Mouse (Mus musculus) limb, embryonic 13.5 days (tissue): ENCODE data around the gene Ddx43. TPM values are rescaled to one million over a fixed set of nuclear protein-coding genes. Genes with fewer than 3 reads are reported as not detected.
A peak's percentile ranks its signal among the peaks of the same experiment; 100 is the strongest.

Experiments
- ATAC-seq: fragments of 200-750 bp; cut with Nextera tagmentation; 2 replicates; pipeline ENCODE4 v1.8.0; 2017; ENCODE audit warnings: low read depth, moderate number of reproducible peaks, moderate TSS enrichment; ENCODE audit not compliant: low FRiP score
- H3K27ac ChIP-seq: fragments of 300-500 bp; sonication (generic); 2 replicates; pipeline ENCODE4 v1.5.1; 2015; ENCODE audit warnings: inconsistent platforms, mild to moderate bottlenecking, moderate library complexity
- H3K27me3 ChIP-seq: fragments of 300-500 bp; sonication (generic); 2 replicates; pipeline ENCODE4 v1.6.1; 2015; ENCODE audit warnings: mild to moderate bottlenecking, inconsistent platforms
- H3K36me3 ChIP-seq: fragments of 300-500 bp; sonication (generic); 2 replicates; pipeline ENCODE4 v1.6.1; 2015; ENCODE audit warnings: inconsistent platforms, mild to moderate bottlenecking, moderate library complexity
- H3K4me1 ChIP-seq: fragments of 300-500 bp; sonication (generic); 2 replicates; pipeline ENCODE4 v1.6.1; 2015; ENCODE audit warnings: inconsistent platforms
- H3K4me2 ChIP-seq: fragments of 300-500 bp; sonication (generic); replicated peaks from 2 replicates; pipeline ENCODE4 v1.6.1; 2015; ENCODE audit warnings: inconsistent platforms, mild to moderate bottlenecking, moderate library complexity
- H3K4me3 ChIP-seq: fragments of 300-500 bp; sonication (generic); 2 replicates; pipeline ENCODE4 v1.5.1; 2015; ENCODE audit warnings: moderate library complexity, mild to moderate bottlenecking, inconsistent platforms
- H3K9ac ChIP-seq: fragments of 300-500 bp; sonication (generic); 2 replicates; pipeline ENCODE4 v1.6.1; 2015; ENCODE audit warnings: mild to moderate bottlenecking, inconsistent platforms
- H3K9me3 ChIP-seq: fragments of 300-500 bp; sonication (generic); 2 replicates; pipeline ENCODE4 v1.6.1; 2016; ENCODE audit warnings: inconsistent platforms
- WGBS: fragments of 180-500 bp; shearing (Covaris S2); methylation state at CpG from one replicate; pipeline ENCODE4 v1.1.7; 2015; 5-methylcytosine and 5-hydroxymethylcytosine counted together
- polyA plus RNA-seq: library from polyadenylated mRNA; unstranded; fragments of >200 nt; fragmentation: Nextera tagmentation; extraction: Ambion mirVana; gene quantifications from 2 replicates; pipeline ENCODE4 v1.2.1, GENCODE M21; 2015

The Ddx43 gene
- polyA plus RNA-seq, 1 experiment from 2014 or later: 0.46 TPM

DNA sequence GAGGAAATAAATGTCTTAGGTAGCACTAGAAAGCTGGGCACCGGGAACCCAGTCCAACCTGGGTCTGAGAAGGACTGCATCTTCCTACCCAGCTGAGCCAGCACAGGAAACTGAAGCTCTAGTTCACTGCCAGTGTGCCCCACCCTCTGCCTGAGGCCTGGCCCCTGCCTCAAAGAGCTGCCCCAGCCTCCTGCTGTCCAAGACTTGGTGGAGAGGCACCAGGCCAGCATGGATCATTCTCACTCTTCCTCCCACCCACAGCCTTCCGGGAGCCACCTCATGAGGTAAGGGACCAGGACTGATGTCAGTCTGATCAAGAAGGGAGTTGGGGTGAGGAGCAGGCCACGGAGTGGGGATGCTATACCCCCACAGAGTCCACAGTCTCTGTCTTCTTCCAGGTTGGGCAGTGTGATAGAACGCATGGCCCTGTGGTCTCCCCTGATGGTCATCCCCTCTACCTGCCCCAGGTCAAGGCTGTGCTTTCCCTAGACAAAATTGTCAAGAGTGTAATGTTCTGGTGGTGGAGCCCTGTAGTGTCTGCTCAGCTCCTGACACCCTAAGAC is 33.4 kb downstream of the Ddx43 start:
- H3K4me1 ChIP-seq: no peaks in the 10 kb centered on the region
- no peak for ATAC-seq
- no peak overlapping the region for H3K4me2 ChIP-seq
- H3K4me3 ChIP-seq: no peak overlapping the region
- 82% methylated on average over 4 of the region's 4 CpGs for WGBS
- no peaks in the 10 kb centered on the region for H3K36me3 ChIP-seq
- H3K27me3 ChIP-seq: no peaks in the 10 kb centered on the region
- H3K27ac ChIP-seq: no peak overlapping the region
- no peaks in the 10 kb centered on the region for H3K9me3 ChIP-seq
- H3K9ac ChIP-seq: no peak overlapping the region

DNA sequence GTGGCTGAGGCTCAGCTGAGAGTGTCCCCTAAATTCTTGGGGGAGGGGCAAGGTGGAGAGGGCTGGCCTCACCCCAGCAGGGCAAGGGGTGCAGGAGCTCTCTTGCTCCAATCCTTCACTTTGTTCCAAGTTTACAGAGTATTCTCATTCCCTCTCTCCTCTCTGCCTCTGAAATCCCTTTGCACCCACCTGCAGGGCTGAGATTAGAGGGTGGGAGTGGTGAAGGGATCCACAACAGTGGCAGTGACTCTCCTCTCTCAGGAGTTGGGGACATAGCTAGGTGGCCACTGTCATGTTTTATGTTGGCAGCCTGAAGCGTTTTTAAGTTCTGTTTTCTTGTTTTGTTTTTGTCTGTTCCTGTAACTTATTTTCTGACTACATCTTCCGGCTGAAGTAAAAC is 34.0 kb downstream of the Ddx43 start:
- H3K36me3 ChIP-seq: no peaks in the 10 kb centered on the region
- H3K9ac ChIP-seq: no peak overlapping the region
- no peak overlapping the region for H3K4me2 ChIP-seq
- no peaks in the 10 kb centered on the region for H3K4me1 ChIP-seq
- no peak overlapping the region for H3K27ac ChIP-seq
- no peak for ATAC-seq
- H3K9me3 ChIP-seq: no peaks in the 10 kb centered on the region
- 60% methylated on average over 2 of the region's 2 CpGs for WGBS
- no peak overlapping the region for H3K4me3 ChIP-seq
- H3K27me3 ChIP-seq: no peaks in the 10 kb centered on the region

DNA sequence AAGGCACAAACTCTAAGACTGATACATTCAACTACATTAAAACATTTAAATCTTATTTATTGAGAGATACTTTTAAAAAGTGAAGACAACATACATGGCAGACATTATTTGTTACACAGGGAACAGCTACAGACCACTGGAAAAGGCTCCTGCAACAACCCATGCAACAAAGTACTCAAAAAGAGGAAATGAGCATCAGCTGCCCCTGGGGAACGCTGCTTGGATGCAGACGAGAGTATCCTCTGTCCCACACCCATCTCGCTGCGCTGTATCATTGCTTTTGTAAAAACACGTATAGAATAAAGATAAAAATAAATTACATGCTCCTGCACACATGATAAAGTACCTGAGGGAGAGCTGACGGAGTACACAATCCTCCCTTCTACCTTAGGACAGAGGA is 34.9 kb downstream of the Ddx43 start:
- Histone ChIP-seq H3K9me3 (no peaks in the 10 kb centered on the region), H3K9ac (no peak overlapping the region), H3K27ac (no peak overlapping the region), H3K4me2 (no peak overlapping the region), H3K4me3 (no peak overlapping the region), H3K4me1 (no peaks in the 10 kb centered on the region), H3K36me3 (no peaks in the 10 kb centered on the region), H3K27me3 (no peaks in the 10 kb centered on the region)
- WGBS: 72% methylated on average over 6 of the region's 6 CpGs
- ATAC-seq: no peak

DNA sequence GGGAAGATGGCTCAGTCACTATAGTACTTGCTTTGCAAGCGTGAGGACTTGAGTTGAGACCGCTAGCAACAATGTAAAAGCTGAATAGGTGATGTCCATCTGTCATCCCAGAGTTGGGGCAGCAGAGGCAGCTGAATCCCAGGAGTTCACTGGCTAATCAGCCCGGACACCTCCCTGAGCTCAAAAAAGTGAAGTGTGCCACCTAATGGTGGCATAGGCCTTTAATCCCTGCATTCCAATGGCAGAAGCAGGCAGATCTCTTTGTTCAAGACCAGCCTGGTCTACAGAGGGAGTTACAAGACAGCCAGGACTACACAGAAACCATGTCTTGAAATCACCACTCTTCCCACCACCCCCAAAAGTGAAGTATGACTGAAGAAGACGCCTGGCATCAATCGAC is 36.9 kb downstream of the Ddx43 start:
- Histone ChIP-seq H3K4me2 (no peak overlapping the region), H3K9ac (no peak overlapping the region), H3K27me3 (no peaks in the 10 kb centered on the region), H3K4me1 (no peaks in the 10 kb centered on the region), H3K27ac (no peak overlapping the region), H3K36me3 (no peaks in the 10 kb centered on the region), H3K9me3 (no peaks in the 10 kb centered on the region), H3K4me3 (no peak overlapping the region)
- 85% methylated on average over 5 of the region's 5 CpGs for WGBS
- no peak for ATAC-seq

DNA sequence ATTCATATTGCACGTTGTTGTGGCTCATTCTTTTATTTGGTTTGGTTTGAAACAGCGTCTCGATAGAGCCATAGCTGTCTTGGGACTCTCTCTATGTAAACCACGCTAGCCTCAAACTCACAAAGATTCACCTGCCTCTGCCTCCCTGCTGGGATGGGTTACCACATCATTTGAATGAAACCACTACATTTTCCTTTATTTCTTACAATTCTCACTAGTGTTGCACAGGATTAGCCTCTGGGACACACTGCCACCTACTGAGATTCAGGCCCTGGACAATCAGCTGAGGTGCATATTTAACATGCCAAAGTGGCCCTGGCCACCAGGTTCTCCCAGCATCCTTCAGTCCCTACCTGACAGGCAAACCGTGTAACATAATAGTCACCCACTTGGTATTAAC is 43.8 kb downstream of the Ddx43 start:
- Histone ChIP-seq H3K36me3 (no peaks in the 10 kb centered on the region), H3K4me3 (no peak overlapping the region), H3K4me1 (peaks cover 7% of the 10 kb centered on the region; the same call in 1 of the 2 replicates), H3K9ac (no peak overlapping the region), H3K4me2 (no peak overlapping the region), H3K9me3 (no peaks in the 10 kb centered on the region), H3K27me3 (peaks cover 56% of the 10 kb centered on the region), H3K27ac (no peak overlapping the region)
- no peak for ATAC-seq
- WGBS: 63% methylated on average over 5 of the region's 5 CpGs

DNA sequence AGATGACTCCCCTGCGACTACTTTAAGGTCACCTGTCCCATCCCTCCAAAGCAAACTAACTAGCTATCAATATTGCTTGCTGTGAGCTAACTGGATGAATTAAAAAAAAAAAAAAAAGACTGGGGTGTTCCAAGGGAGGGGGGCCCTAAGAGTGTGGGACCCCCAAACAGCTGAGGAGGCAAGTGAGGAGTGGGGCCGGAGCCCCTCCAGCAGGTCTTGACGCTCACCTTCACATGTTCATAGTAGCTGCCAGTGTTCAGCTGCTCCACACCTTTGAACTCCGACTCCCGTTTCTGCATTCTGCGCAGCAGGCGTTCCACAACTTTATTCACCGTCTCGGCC is 46.6 kb downstream of the Ddx43 start:
- 7% methylated on average over 9 of the region's 9 CpGs for WGBS
- H3K36me3 ChIP-seq: no peaks in the 10 kb centered on the region
- peaks cover 78% of the 10 kb centered on the region for H3K27me3 ChIP-seq
- peak overlapping the region; percentile 75 for H3K9ac ChIP-seq
- peaks cover 7% of the 10 kb centered on the region; the same call in 1 of the 2 replicates for H3K4me1 ChIP-seq
- H3K27ac ChIP-seq: no peak overlapping the region
- no peaks in the 10 kb centered on the region for H3K9me3 ChIP-seq
- peak overlapping the region; percentile 55 for H3K4me3 ChIP-seq
- peak; percentile 50; the same call in 1 of the 2 replicates for ATAC-seq
- H3K4me2 ChIP-seq: peak overlapping the region; percentile 88

DNA sequence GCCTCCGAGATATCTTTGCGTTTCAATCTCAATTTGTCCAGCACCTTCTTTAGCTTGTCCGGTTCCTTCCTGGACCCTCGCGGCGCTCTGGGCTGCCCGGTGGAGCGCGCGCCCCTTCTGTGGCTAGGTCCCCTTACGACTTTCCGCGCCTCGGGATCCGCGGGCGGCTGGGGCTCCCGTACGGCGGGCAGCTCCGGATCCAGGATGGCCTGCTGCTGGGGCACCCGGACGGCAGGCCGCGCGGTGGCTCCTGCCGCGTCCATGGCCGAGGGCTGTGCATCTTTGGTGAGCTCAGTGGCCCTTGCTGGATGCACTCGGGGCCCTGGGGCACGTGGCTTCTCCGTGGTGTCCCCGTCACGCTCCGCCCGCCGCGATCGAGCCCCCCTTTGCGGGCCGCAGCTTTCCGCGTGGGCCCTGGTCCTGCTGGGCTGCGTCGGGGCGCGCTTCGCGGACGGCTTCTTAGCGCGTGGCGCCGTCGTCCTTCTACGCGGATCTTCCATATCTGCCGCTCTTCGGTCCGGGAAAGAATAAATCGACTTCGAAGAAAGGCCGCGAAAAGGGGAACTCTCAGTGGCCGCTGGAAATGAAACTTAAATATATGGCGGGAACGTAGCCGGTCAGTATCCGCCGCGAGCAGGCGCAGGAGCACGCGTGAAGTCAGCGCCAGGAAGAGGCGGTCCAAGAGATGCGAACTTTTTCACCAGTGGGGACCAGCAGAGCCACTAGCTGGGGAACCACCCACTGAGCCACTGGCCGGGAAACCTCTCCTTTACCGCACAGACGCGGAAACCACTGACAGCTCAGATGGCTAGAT is 47.2 kb downstream of the Ddx43 start, which contains the start of gene Cgas:
Gene Cgas, minus strand, starts transcription at position 659 of the 814 bp plus-strand sequence.
- Histone ChIP-seq H3K9ac (peak within 1 kb of the TSS; percentile 75), H3K27me3 (peaks cover 78% of the 10 kb centered on the region), H3K4me3 (peak within 1 kb of the TSS; percentile 55), H3K4me1 (peaks cover 7% of the 10 kb centered on the region; the same call in 1 of the 2 replicates), H3K4me2 (peak within 1 kb of the TSS; percentile 88), H3K9me3 (no peaks in the 10 kb centered on the region), H3K27ac (no peak within 1 kb of the TSS), H3K36me3 (no peaks in the 10 kb centered on the region)
- WGBS: under 1% methylated on average over 81 of the region's 81 CpGs
- peak; percentile 68 for ATAC-seq

DNA sequence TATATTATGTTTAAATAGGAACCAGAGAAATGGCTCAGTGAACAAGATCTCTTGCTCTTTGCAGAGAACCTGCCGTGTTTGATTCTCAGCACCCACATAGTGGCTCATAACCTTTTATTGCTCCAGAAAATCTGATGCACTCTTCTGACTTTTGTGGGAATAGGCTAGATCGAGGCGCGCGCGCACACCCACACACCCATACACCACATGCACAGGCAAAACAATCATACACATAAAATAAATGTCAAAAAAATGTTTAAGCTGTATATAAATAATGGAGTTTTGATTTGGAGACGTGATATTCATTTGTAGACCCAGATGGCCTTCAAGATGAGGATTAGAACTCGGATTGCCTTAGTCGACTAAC is 52.0 kb downstream of the Ddx43 start:
- Histone ChIP-seq H3K36me3 (peaks cover 18% of the 10 kb centered on the region), H3K27ac (no peak overlapping the region), H3K9me3 (no peaks in the 10 kb centered on the region), H3K27me3 (peaks cover 40% of the 10 kb centered on the region), H3K4me3 (peak overlapping the region; percentile 94), H3K9ac (peak overlapping the region; percentile 91), H3K4me1 (peaks cover 12% of the 10 kb centered on the region), H3K4me2 (peak overlapping the region; percentile 74)
- WGBS: 33% methylated on average over 9 of the region's 9 CpGs
- ATAC-seq: peak; percentile 13; the same call in 1 of the 2 replicates

DNA sequence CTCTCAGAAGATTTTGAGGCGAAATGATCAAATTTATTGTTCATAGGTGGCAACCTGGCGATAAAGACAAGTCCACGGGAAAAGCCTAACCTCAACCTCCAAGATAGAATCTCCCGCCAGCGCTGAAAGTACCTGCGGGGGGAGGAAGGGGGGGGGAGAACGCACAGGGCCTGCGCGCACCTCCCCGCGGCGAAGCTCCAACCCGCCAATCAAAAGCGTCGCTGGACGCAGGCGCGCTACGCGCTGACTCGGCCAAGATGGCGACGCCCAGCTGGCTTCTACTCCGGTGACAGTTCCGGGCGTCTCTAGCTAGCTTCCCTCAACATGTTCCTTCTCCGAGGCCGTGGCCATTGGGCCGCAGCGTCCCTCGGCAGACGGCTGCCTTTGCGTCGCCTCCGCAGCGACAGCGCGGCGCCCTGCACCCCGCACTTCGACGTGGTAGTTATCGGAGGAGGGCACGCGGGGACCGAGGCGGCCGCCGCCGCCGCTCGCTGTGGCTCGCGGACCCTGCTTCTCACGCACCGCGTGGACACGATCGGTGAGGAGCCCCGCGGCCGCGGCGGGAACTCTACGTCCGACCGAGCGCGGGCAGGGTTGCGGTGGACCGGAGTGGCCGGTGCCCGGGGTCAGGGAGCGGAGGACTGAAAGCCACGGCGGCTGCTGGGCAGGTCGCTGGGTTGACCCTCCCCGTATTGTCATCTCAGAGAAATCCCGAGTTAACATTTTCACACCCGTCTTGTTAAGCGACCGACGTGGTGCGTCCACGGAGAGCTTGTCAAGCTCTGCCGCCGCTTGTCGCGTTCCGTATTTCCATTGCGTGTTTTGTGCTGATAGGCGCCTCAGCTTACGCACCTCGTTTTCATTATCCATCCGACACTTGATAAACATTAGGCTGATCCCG is 52.6 kb downstream of the Ddx43 start, which contains the start of the genes Mto1 and Gm17324:
Gene Mto1, plus strand, starts transcription at position 236 of the 901 bp plus-strand sequence.
Gene Gm17324, minus strand, starts transcription at position 814 of the 901 bp plus-strand sequence.
- peak; percentile 94 for ATAC-seq
- WGBS: under 1% methylated on average over 96 of the region's 96 CpGs
- peaks cover 34% of the 10 kb centered on the region for H3K27me3 ChIP-seq

DNA sequence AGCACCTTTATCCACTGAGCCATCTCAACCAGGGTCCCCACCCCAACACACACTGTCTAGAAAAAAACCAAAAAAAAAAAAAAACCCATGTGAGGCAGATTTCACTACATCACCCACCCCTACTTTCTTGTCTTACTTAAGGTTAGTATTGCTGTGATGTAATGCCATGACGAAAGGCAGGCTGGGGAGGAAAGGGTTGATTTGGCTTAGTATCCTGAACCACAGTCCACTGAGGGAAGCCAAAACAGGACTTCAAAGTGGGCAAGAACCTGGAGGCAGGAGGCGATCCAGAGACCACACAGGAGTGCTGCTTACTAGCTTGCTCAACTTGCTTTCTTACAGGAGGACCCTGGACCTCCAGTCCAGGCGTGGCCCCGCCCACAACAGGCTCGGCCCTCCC is 54.8 kb downstream of the Ddx43 start:
- Histone ChIP-seq H3K4me1 (peaks cover 10% of the 10 kb centered on the region), H3K9ac (no peak overlapping the region), H3K36me3 (peaks cover 44% of the 10 kb centered on the region), H3K27ac (no peak overlapping the region), H3K4me3 (no peak overlapping the region), H3K27me3 (peaks cover 13% of the 10 kb centered on the region), H3K4me2 (no peak overlapping the region), H3K9me3 (no peaks in the 10 kb centered on the region)
- 78% methylated on average over 5 of the region's 5 CpGs for WGBS
- ATAC-seq: no peak

More for the DNA sequence above, 52.6 kb downstream of the Ddx43 start, which contains the start of the genes Mto1 and Gm17324:
- Histone ChIP-seq H3K9me3 (no peaks in the 10 kb centered on the region), H3K4me1 (peaks cover 10% of the 10 kb centered on the region), H3K4me3 (peak within 1 kb of the TSS; percentile 94), H3K27ac (peak within 1 kb of the TSS; percentile 80), H3K4me2 (peak within 1 kb of the TSS; percentile 74), H3K9ac (peak within 1 kb of the TSS; percentile 91), H3K36me3 (peaks cover 25% of the 10 kb centered on the region)

DNA sequence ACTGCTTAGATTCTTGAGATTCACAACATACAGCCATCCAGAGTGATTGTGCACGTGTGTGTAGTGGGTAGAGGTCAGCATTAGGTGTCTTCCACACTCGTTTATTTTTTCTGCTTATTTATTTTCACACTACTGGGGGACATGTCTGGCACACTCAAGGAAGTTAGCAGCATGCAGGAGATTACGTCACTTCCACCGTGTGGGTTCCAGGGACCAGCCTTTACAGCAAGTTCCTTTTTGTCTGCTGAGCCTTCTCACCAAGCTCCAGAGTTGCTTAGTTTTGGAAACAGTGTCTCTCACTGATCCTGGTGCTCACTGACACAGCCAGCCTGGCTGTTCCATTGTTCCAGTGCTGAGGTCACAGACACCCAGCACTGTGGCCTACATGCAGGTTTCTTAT is 55.8 kb downstream of the Ddx43 start:
- no peak for ATAC-seq
- peaks cover 44% of the 10 kb centered on the region for H3K36me3 ChIP-seq
- H3K9ac ChIP-seq: no peak overlapping the region
- H3K27ac ChIP-seq: no peak overlapping the region
- no peak overlapping the region for H3K4me2 ChIP-seq
- peaks cover 10% of the 10 kb centered on the region for H3K4me1 ChIP-seq
- H3K4me3 ChIP-seq: no peak overlapping the region
- 87% methylated on average over 4 of the region's 4 CpGs for WGBS
- H3K27me3 ChIP-seq: peaks cover 4% of the 10 kb centered on the region
- no peaks in the 10 kb centered on the region for H3K9me3 ChIP-seq

DNA sequence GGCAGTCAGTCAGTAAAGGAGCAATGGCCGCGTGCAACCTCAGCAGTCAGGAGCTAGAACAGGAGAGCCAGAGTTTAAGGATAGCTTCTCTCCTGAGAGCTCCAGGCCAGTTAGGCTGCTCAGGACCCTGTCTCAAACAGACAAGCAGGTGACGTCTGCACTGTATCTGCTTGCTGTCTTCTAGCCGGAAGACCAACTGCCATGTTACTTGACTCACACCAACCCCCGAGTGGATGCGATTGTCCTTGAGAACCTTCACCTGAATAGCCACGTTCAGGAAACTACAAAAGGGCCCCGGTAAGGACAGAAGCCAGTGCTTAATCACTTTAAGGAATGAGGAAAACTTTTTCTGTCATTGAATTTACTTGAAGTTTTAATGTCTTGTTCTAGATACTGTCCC is 61.4 kb downstream of the Ddx43 start:
- peaks cover 74% of the 10 kb centered on the region for H3K36me3 ChIP-seq
- no peak for ATAC-seq
- no peak overlapping the region for H3K4me3 ChIP-seq
- no peak overlapping the region for H3K4me2 ChIP-seq
- no peak overlapping the region for H3K9ac ChIP-seq
- H3K27me3 ChIP-seq: no peaks in the 10 kb centered on the region
- H3K9me3 ChIP-seq: no peaks in the 10 kb centered on the region
- H3K27ac ChIP-seq: no peak overlapping the region
- H3K4me1 ChIP-seq: no peaks in the 10 kb centered on the region
- 86% methylated on average over 8 of the region's 8 CpGs for WGBS
